Mouse (Mus musculus): ENCODE measurements around the gene Fthl17f. TPM values are rescaled to one million over a fixed set of nuclear protein-coding genes. Genes with fewer than 3 reads are reported as not detected.
"Not testable (repeated sequence)": the region's sequence is repeated elsewhere in the genome, so short reads cannot be mapped to it uniquely, and the experiment has no call there.

Gene Fthl17f
- total RNA-seq (2021), result not detected
- long read RNA-seq, experiment 1, result 0 reads
- long read RNA-seq, experiment 2, result 0 reads

GRCm38 (mm10) chrX:9062715-9063114, at the start of gene Fthl17f:
Gene Fthl17f (plus strand): TSS chrX:9063015.
- not testable (repeated sequence) for DNase-seq

- no peak for DNase-seq
Observed at GRCm38 (mm10) chrX:9016079-9016478, 46.7 kb upstream of the Fthl17f start.

- no peak for DNase-seq
Observed at GRCm38 (mm10) chrX:9019481-9019880, 43.3 kb upstream of the Fthl17f start.

GRCm38 (mm10) chrX:9033193-9033592, 29.6 kb upstream of the Fthl17f start, which contains the start of gene Fthl17e:
Gene Fthl17e (plus strand): TSS chrX:9033493.
- not testable (repeated sequence) for DNase-seq

- not testable (repeated sequence) for DNase-seq
Observed at GRCm38 (mm10) chrX:9041611-9042010, 21.2 kb upstream of the Fthl17f start.

GRCm38 (mm10) chrX:9060952-9061351, 1.9 kb upstream of the Fthl17f start:
- DNase-seq, result peak; percentile 25

- no peak for DNase-seq
Observed at GRCm38 (mm10) chrX:9062101-9062500, 714 bp upstream of the Fthl17f start.

- DNase-seq, result peak; percentile 52
Observed at GRCm38 (mm10) chrX:9077699-9078098, 14.9 kb downstream of the Fthl17f start.

GRCm38 (mm10) chrX:9095066-9095465, 32.3 kb downstream of the Fthl17f start:
- DNase-seq, result not testable (repeated sequence)

GRCm38 (mm10) chrX:9104262-9104661, 41.4 kb downstream of the Fthl17f start, which contains the start of gene 4930402K13Rik:
Gene 4930402K13Rik (plus strand): TSS chrX:9104562.
- DNase-seq, result no peak

- no peak for DNase-seq
Observed at GRCm38 (mm10) chrX:9110381-9110780, 47.6 kb downstream of the Fthl17f start.

Other genes with a start within 250 kb of the Fthl17f start
- not detected for gene Gm6592, start 219.0 kb upstream of the Fthl17f start, total RNA-seq (2021)
- not detected for gene Gm5751, start 188.8 kb upstream of the Fthl17f start, total RNA-seq (2021)
- 1 to 10 TPM; 1.7 TPM for gene B630019K06Rik, start 170.6 kb upstream of the Fthl17f start, total RNA-seq (2021)
- not detected for gene Fthl17b, start 100.0 kb upstream of the Fthl17f start, total RNA-seq (2021)
- not detected for gene Fthl17c, start 86.5 kb upstream of the Fthl17f start, total RNA-seq (2021)
- gene Fthl17d, start 76.3 kb upstream of the Fthl17f start, total RNA-seq (2021), result not detected
- not detected for gene Fthl17e, start 29.5 kb upstream of the Fthl17f start, total RNA-seq (2021)
- not detected for gene 4930402K13Rik, start 41.5 kb downstream of the Fthl17f start, total RNA-seq (2021)
- gene Lancl3, start 136.9 kb downstream of the Fthl17f start, total RNA-seq (2021), result under 1 TPM; 0.11 to 0.26 TPM
- not detected for gene Gm14862, start 193.9 kb downstream of the Fthl17f start, total RNA-seq (2021)
- 1 to 10 TPM; 3.1 to 3.4 TPM for gene Xk, start 209.7 kb downstream of the Fthl17f start, total RNA-seq (2021)
- not detected for gene H2al1m, start 220.7 kb downstream of the Fthl17f start, total RNA-seq (2021)